Mouse (Mus musculus) liver, embryonic 16.5 days (tissue): ENCODE data around the gene Cmip. TPM values are rescaled to one million over a fixed set of nuclear protein-coding genes. Genes with fewer than 3 reads are reported as not detected.
A peak's percentile ranks its signal among the peaks of the same experiment; 100 is the strongest.

ENCODE experiments used
- ATAC-seq: fragments of 200-750 bp; cut with Nextera tagmentation; 2 replicates; pipeline ENCODE4 v1.8.0; 2017; ENCODE audit warnings: low read depth, mild to moderate bottlenecking, moderate number of reproducible peaks, moderate library complexity
- H3K27ac ChIP-seq: fragments of 300-500 bp; sonication (generic); 2 replicates; pipeline ENCODE4 v1.5.1; 2014; ENCODE audit warnings: mild to moderate bottlenecking, low read length
- H3K27me3 ChIP-seq: fragments of 300-500 bp; sonication (generic); 2 replicates; pipeline ENCODE4 v1.6.1; 2014; ENCODE audit warnings: low read depth, low read length, mixed read lengths; ENCODE audit not compliant: control insufficient read depth, insufficient read depth
- H3K36me3 ChIP-seq: fragments of 300-500 bp; sonication (generic); 2 replicates; pipeline ENCODE4 v1.6.1; 2014; ENCODE audit warnings: mild to moderate bottlenecking; ENCODE audit not compliant: control insufficient read depth, insufficient read depth
- H3K4me1 ChIP-seq: fragments of 300-500 bp; sonication (generic); 2 replicates; pipeline ENCODE4 v1.6.1; 2014; ENCODE audit warnings: low read depth, low read length, mixed read lengths; ENCODE audit not compliant: control insufficient read depth
- H3K4me2 ChIP-seq: fragments of 300-500 bp; sonication (generic); 2 replicates; pipeline ENCODE4 v1.6.1; 2014; ENCODE audit warnings: low read depth, low read length, mixed read lengths
- H3K4me3 ChIP-seq: fragments of 300-500 bp; sonication (generic); 2 replicates; pipeline ENCODE4 v1.5.1; 2014; ENCODE audit warnings: low read depth, mild to moderate bottlenecking, low read length
- H3K9ac ChIP-seq: fragments of 300-500 bp; sonication (generic); 2 replicates; pipeline ENCODE4 v1.6.1; 2014; ENCODE audit warnings: low read depth, low read length
- H3K9me3 ChIP-seq: fragments of 300-500 bp; sonication (generic); replicated peaks from 2 replicates; pipeline ENCODE4 v1.6.1; 2016; ENCODE audit warnings: low read length; ENCODE audit not compliant: control insufficient read depth
- WGBS: fragments of 180-500 bp; shearing (Covaris S2); extraction: QIAGEN DNeasy Blood & Tissue Kit; methylation state at CpG from one replicate; pipeline ENCODE4 v1.1.7; 2014; ENCODE audit not compliant: insufficient replicate concordance; 5-methylcytosine and 5-hydroxymethylcytosine counted together
- polyA plus RNA-seq: library from polyadenylated mRNA; unstranded; fragments of >200 nt; fragmentation: Nextera tagmentation; extraction: Ambion mirVana; gene quantifications from 2 replicates; pipeline ENCODE4 v1.2.1, GENCODE M21; 2015

Cmip gene
- polyA plus RNA-seq, 1 experiment from 2014 or later = 9.1 TPM

DNA sequence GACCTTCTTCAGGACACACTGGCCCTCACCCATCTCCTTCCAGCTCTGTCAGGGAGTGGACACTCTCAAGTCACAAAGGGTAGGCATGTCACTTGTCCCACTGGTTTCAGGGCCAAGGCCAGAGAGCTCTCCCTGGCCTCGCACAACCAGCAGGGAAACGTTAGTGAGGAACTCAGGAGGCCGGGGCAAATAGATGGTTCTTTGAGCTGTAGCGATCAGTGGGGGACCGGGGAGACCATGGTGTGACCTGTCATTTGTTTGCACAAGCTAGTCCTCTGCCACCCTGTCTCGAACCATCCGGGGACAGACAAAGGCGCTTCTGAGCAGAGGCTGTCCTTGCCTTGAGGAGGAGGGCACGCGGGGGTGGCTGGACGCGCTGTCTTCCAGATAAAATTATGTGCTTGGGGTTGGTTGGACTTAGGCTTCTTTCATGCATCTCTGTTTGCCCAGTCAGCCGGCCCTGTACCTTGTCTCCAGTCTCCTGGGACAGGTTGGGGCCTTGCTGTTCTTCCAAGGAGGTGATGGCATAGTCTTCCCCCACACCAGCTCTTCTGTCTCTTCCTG is 99.3 kb downstream of the Cmip start:
- no peak overlapping the region for H3K27ac ChIP-seq
- H3K27me3 ChIP-seq = no peaks in the 10 kb centered on the region
- H3K4me3 ChIP-seq = no peak overlapping the region
- ATAC-seq = no peak
- peaks cover 43% of the 10 kb centered on the region for H3K4me1 ChIP-seq
- no peaks in the 10 kb centered on the region for H3K9me3 ChIP-seq
- H3K9ac ChIP-seq = no peak overlapping the region
- H3K36me3 ChIP-seq = no peaks in the 10 kb centered on the region
- WGBS = 81% methylated on average over 13 of the region's 13 CpGs
- H3K4me2 ChIP-seq = no peak overlapping the region

DNA sequence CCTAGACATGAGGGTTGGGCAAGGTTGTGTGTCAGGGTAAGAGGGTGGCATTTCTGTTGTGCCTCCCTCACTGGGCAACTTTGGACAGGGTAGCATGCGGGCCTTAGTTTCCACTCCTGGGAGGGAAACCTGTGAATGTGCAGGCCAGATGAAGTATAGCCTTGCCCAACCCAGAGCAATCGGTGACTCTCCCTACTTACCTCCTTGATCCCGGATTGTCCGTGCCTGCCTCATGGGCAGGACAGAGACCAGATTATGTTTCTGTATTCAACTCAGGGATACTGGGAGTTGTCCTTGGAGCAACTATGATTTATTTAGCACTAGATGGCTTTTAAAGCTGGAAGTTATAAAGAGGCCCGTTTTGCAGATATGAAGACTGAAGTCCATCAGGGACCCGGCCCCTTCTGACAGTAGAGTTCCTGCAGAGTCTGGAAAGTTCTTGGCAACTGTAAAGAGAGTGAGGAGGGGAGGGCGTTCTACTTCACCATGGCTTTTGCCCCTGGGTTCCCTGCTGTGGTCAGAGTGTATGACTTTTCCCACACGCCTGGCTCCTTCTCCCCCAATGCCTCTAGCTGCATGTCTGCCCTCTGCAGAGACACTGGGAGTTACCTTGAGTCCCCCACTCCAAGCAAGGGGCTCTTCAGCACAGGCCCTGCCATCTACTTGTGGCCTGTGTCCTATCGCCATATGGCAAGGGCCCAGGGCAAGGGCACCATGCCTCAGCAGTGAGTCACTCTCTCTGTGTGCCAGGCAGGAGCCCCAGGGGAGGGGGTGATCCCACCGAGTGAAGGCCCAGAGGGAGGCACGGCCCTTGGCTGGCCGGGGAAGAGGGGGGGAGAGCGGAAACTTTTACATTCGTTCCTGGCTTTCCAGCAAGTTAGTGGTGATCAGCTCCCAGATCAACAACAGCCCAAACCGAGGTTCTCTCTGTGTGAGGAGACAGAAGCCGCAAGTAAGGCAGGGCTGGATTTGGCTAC is 100.9 kb downstream of the Cmip start:
- Histone ChIP-seq H3K9ac (no peak overlapping the region), H3K27ac (no peak overlapping the region)

DNA sequence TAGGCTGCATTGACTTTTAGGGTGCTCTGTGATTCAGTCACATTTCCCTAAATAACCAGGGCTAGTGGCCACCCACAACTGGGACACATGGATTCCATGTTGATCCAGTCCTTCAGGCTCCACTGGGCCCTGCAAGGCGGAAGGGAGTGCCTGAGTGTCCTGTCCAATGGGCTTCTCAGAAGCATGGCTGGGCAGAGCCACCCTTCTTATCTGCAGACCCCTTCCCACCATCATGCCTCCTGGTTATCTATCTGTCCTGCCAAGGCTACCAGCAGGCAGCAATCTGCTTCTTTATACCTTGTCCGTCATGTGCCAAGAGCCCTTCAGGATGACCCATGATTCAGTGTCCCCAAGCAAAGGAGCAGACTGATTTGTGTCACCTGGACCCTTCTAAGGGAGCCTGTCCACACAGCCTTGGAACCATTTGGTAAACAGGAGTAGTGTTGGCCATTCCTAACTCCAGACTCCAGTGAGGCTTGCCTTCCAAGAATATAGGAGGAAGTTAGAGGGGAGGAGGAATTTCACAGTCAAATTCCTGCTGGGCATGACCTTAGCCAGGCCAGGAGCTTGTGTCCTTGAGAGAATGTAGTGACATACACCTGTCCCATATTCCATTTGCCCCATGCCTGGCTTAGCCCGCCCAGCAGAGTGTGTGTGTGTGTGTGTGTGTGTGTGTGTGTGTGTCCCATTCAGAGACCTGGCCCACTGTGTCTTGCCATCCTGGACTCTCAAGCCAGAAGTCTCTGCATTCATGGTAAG is 103.5 kb downstream of the Cmip start:
- Histone ChIP-seq H3K36me3 (no peaks in the 10 kb centered on the region), H3K4me3 (no peak overlapping the region), H3K4me2 (peak overlapping the region; percentile 25), H3K27me3 (no peaks in the 10 kb centered on the region), H3K27ac (peak overlapping the region; percentile 49; the same call in 1 of the 2 replicates), H3K9me3 (no peaks in the 10 kb centered on the region), H3K9ac (no peak overlapping the region), H3K4me1 (peaks cover 51% of the 10 kb centered on the region)
- WGBS = 45% methylated on average over 3 of the region's 3 CpGs
- ATAC-seq = peak; percentile 91

More for the DNA sequence above, 100.9 kb downstream of the Cmip start:
- Histone ChIP-seq H3K4me1 (peaks cover 49% of the 10 kb centered on the region), H3K9me3 (no peaks in the 10 kb centered on the region), H3K36me3 (no peaks in the 10 kb centered on the region), H3K27me3 (no peaks in the 10 kb centered on the region), H3K4me2 (no peak overlapping the region), H3K4me3 (no peak overlapping the region)
- ATAC-seq = no peak
- WGBS = 84% methylated on average over 16 of the region's 16 CpGs

DNA sequence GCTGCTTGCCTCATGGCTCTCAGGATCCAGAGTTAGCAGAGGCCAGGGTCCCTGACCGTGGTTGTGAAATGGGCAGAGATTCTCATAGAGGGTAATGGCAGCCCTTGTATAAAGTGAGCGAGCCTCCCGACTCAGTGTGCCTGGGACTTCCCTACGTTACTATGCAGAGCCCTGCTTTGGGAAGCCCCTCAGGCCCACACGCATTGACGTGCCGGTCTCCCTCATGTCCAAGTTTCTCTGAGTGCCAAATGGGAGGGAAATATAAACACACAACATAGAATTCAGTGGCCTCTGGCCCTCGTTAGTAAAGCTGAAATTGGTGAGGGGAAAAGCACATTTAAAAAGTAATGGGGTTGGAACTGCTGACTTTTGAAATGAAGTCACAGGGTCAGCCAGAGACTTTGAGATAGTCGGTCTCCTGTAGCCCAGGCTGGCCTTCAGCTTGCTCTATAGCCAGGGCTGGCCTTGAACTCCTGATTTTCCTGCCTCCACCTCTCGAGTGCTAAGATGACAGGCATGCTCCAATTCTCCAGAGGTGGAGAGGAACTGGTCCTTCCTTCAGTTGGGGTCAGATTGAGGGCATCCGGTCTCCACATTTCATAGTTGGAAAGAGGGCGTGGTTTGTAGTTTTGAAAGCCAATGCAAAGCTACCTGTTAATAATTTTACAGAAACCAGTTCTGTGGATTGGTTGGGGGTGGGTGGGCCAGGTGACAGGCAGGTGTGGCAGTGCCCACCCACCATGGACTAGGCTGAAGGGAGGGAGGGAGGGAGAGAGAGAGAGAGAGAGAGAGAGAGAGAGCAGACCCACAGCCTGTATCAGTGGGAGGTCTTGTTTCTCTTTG is 105.0 kb downstream of the Cmip start:
- Histone ChIP-seq H3K9ac (no peak overlapping the region), H3K4me2 (no peak overlapping the region), H3K36me3 (no peaks in the 10 kb centered on the region), H3K27ac (no peak overlapping the region), H3K27me3 (no peaks in the 10 kb centered on the region), H3K4me1 (peaks cover 48% of the 10 kb centered on the region), H3K9me3 (no peaks in the 10 kb centered on the region), H3K4me3 (no peak overlapping the region)
- 68% methylated on average over 12 of the region's 12 CpGs for WGBS
- ATAC-seq = no peak

DNA sequence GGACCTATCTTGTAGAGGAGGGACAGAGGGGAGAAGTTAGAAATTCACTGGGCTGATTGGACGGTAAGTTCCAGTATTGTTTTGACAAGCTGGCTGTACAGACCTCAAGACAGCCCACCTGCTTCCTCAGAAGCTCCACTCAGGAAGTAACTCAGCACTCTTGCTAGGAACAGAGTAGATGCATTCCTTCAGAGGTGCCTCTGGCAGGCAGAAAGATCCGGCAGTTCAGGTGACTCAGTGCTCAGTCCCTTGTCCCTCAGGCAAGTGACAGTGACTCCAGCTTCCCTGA is 105.5 kb downstream of the Cmip start:
- Histone ChIP-seq H3K4me2 (no peak overlapping the region), H3K4me1 (peaks cover 54% of the 10 kb centered on the region), H3K27me3 (no peaks in the 10 kb centered on the region), H3K27ac (no peak overlapping the region), H3K36me3 (no peaks in the 10 kb centered on the region), H3K9ac (no peak overlapping the region), H3K4me3 (no peak overlapping the region), H3K9me3 (no peaks in the 10 kb centered on the region)
- WGBS = 34% methylated on average over 2 of the region's 2 CpGs
- ATAC-seq = no peak

DNA sequence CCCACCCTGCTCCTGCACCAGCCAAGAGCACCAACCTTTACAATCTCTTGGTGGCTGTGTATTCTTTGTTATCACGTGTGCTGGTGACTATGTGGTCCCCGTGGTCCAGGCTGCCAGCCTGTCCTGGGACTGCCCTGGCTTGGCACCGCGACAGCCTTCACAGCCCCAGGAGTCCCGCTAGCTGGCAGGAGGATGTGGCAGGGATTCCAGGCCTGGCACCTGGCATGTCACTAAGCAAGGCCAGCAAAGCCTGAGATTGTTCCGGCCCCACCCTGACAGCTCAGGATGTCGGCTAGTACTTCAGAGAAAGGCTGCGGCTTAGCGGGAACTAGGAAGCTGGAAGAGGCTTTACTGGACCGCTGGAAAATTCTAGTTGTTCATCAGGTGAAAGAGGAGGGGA is 106.4 kb downstream of the Cmip start:
- H3K4me2 ChIP-seq = no peak overlapping the region
- H3K9ac ChIP-seq = no peak overlapping the region
- H3K9me3 ChIP-seq = no peaks in the 10 kb centered on the region
- no peaks in the 10 kb centered on the region for H3K27me3 ChIP-seq
- no peak for ATAC-seq
- H3K36me3 ChIP-seq = no peaks in the 10 kb centered on the region
- peaks cover 63% of the 10 kb centered on the region for H3K4me1 ChIP-seq
- WGBS = 80% methylated on average over 10 of the region's 10 CpGs
- H3K27ac ChIP-seq = no peak overlapping the region
- H3K4me3 ChIP-seq = no peak overlapping the region

DNA sequence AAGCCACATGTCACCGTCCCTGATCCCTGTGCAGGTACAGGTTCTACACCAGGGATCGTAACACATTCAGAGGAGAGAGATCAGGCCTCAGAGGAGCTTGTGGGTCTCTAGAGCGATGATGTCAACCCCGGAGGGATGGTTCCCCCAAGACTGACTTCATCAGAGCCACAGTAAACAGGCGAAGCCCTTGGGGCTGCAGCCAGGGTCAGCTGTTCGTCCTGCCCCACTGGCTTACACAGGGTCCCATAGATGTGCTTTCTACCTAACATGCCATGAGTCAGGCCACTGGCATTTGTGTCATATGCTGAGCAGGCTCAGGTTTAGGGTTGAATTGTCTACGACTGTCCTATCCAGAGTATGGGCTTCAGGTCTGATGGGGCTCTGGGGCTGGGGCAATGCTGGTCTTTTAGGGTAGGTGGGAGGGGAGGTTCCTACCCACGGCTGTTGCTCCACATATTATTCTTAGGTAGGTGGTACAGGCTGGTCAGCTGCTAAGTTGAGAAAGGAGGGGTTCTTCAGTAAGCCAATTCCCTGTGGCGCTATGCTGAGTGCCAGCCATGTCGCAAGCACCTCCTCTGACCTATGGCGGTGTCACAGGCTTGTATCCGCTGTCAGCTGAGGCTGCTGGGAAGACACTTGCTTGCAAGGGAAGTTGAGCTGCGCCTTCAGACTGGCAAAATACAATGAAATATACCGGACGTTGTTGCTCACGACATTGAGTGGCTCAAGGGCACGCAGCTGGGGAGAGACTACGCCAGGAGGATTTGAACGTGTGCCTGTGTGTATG is 107.7 kb downstream of the Cmip start:
- H3K27ac ChIP-seq = 0 out of 2 replicates have a peak overlapping the region, but pooled peaks have one; percentile 13
- no peaks in the 10 kb centered on the region for H3K27me3 ChIP-seq
- no peak overlapping the region for H3K4me2 ChIP-seq
- no peak overlapping the region for H3K9ac ChIP-seq
- H3K4me1 ChIP-seq = peaks cover 65% of the 10 kb centered on the region
- WGBS = 69% methylated on average over 19 of the region's 19 CpGs
- no peak for ATAC-seq
- no peaks in the 10 kb centered on the region for H3K9me3 ChIP-seq
- H3K36me3 ChIP-seq = no peaks in the 10 kb centered on the region
- no peak overlapping the region for H3K4me3 ChIP-seq

DNA sequence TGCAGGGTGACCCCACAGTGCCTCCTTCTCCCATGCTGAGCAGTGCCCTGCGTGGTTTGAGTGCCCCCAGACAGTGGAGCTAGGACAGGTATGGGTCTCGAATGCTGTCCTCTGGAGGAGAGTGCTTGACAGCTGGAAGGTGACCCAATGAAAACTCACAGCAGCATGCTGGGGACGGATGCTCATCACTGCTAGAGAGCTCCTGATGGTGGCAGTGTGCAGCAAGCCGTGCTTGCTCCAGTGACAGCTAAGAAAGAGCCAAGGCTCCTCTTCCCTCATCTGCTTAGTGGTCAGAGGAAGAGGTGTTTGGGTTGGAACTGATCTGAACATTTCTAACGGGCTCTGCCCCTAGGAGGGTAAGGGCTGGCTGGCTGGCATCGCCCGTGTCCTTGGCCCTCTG is 109.6 kb downstream of the Cmip start:
- no peak for ATAC-seq
- Histone ChIP-seq H3K4me3 (no peak overlapping the region), H3K9ac (no peak overlapping the region), H3K9me3 (no peaks in the 10 kb centered on the region), H3K4me1 (peaks cover 67% of the 10 kb centered on the region), H3K36me3 (no peaks in the 10 kb centered on the region), H3K27ac (no peak overlapping the region), H3K27me3 (no peaks in the 10 kb centered on the region), H3K4me2 (no peak overlapping the region)
- WGBS = 50% methylated on average over 7 of the region's 7 CpGs
